Mouse (Mus musculus) cerebellum, postnatal 36 days (tissue): Measurements from ENCODE around the gene Acat1.

ENCODE experiments used
- DNase-seq, 2 experiments: peaks; one replicate each; pipeline ENCODE4 v3.0.0; 2021 to 2022; ENCODE audit warnings: mixed read lengths in 2 of 2

Gene Acat1

DNA sequence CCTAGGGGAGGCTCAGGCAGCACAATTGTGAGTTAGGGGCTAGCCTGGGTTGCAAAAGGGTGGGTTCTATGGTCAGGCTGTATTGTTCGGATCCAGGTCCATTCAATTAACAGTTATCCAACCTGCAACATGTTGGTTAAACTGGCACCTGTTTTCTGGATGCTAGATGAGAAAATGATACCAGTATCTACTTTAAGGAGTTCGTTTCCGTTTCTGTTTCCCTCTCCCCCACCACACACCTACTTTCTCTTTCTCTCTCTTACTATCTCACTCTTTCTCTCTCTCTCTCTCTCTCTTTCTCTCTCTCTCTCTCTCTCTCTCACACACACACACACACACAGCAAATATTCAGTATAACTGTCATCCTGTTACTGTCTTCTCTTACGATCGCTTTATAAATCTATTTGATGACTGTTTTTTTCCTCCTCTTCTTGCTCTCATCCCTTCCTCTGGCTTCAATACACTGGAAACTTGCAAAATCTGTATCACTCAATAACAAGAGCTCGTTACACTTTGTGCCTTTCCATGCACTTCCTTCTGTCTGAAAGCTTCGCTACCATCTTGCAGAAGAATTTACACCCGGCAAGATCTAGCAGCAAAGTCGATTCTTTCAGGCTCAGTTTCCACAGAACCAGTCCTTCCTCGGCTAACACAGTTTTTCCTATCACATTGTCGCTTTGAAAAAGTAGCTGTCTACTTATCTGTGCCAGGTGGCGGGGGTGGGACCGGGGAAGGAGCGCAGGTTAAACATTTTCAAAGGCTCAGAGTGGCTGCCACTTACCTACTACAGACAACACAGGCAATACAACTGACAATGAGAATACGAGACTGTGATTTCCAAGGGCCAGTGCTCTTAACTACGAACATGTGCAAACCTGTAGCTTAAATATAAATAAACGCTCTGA is 74.5 kb downstream of the Acat1 start:
- DNase-seq = peak; percentile 7 to 13
